Mouse (Mus musculus): Measurements from ENCODE around the gene Pgpep1. TPM values are rescaled to one million over a fixed set of nuclear protein-coding genes. Genes with fewer than 3 reads are reported as not detected.
A peak's percentile ranks its signal among the peaks of the same experiment; 100 is the strongest.

Gene Pgpep1
- polyA plus RNA-seq, 1 experiment, result 25.8 TPM

GRCm38 (mm10) chr8:70609849-70610795 is 50.1 kb downstream of the Pgpep1 start:
- DNase-seq (ENCODE audit: extremely low spot score in 1 of 2, low spot score in 1 of 2), result peak; percentile 81 to 91

- DNase-seq (ENCODE audit: extremely low spot score in 1 of 2, low spot score in 1 of 2), result peak in 1 of 2 experiments; percentile 60
Observed at GRCm38 (mm10) chr8:70609368-70609848, 50.8 kb downstream of the Pgpep1 start.

GRCm38 (mm10) chr8:70608749-70609367 is 51.3 kb downstream of the Pgpep1 start, which contains the start of gene Ssbp4:
Gene Ssbp4, minus strand, starts transcription at chr8:70608872.
- DNase-seq (ENCODE audit: extremely low spot score in 1 of 2, low spot score in 1 of 2), result no peak

- DNase-seq (ENCODE audit: extremely low spot score in 1 of 2, low spot score in 1 of 2), result peak in 1 of 2 experiments; percentile 66
Observed at GRCm38 (mm10) chr8:70607898-70608748, 52.1 kb downstream of the Pgpep1 start.

- DNase-seq (ENCODE audit: extremely low spot score in 1 of 2, low spot score in 1 of 2), result no peak
Observed at GRCm38 (mm10) chr8:70607603-70607897, 52.6 kb downstream of the Pgpep1 start.

- DNase-seq (ENCODE audit: extremely low spot score in 1 of 2, low spot score in 1 of 2), result no peak
Observed at GRCm38 (mm10) chr8:70606780-70607602, 53.2 kb downstream of the Pgpep1 start.

- DNase-seq (ENCODE audit: extremely low spot score in 1 of 2, low spot score in 1 of 2), result no peak
Observed at GRCm38 (mm10) chr8:70605871-70606779, 54.1 kb downstream of the Pgpep1 start.

- no peak for DNase-seq (ENCODE audit: extremely low spot score in 1 of 2, low spot score in 1 of 2)
Observed at GRCm38 (mm10) chr8:70604558-70604957, 55.6 kb downstream of the Pgpep1 start.

- DNase-seq (ENCODE audit: extremely low spot score in 1 of 2, low spot score in 1 of 2), result no peak
Observed at GRCm38 (mm10) chr8:70602139-70602811, 57.9 kb downstream of the Pgpep1 start.

- DNase-seq (ENCODE audit: extremely low spot score in 1 of 2, low spot score in 1 of 2), result peak in 1 of 2 experiments; percentile 87
Observed at GRCm38 (mm10) chr8:70601271-70601649, 58.9 kb downstream of the Pgpep1 start.

GRCm38 (mm10) chr8:70600473-70601270 is 59.5 kb downstream of the Pgpep1 start:
- no peak for DNase-seq (ENCODE audit: extremely low spot score in 1 of 2, low spot score in 1 of 2)

- DNase-seq (ENCODE audit: extremely low spot score in 1 of 2, low spot score in 1 of 2), result no peak
Observed at GRCm38 (mm10) chr8:70599507-70600290, 60.5 kb downstream of the Pgpep1 start.

GRCm38 (mm10) chr8:70598722-70599121 is 61.5 kb downstream of the Pgpep1 start:
- no peak for DNase-seq (ENCODE audit: extremely low spot score in 1 of 2, low spot score in 1 of 2)

- peak; percentile 82 to 88 for DNase-seq (ENCODE audit: extremely low spot score in 1 of 2, low spot score in 1 of 2)
Observed at GRCm38 (mm10) chr8:70598283-70598682, 61.9 kb downstream of the Pgpep1 start.

- DNase-seq (ENCODE audit: extremely low spot score in 1 of 2, low spot score in 1 of 2), result no peak
Observed at GRCm38 (mm10) chr8:70597417-70598272, 62.5 kb downstream of the Pgpep1 start.

Data from frontal cortex, adult 2 months (tissue).